Mouse (Mus musculus) cerebellum, adult 11 months (tissue): Measurements from ENCODE around the gene Morn1.

Experiments
- DNase-seq: peaks from one replicate; pipeline ENCODE4 v3.0.0; 2022

Morn1 gene

DNA sequence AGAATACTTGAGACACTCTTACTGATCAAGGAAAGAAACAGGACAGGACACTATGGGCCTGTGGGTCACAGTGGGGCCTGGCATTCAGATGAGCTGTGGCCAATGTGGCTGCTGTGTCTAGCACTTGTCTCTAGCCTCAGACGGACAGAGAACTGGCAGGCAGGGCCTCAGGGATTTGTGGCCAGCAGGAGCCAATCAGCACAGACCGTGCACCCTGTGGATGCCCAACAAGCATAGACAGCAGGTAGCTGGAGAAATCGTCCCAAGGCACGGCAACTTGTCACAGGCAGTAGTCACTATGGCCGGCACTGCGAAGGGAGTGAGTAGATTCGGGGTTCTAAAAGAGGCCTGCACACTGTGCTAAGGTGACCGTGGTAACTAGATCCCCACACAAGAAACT lies 77.3 kb downstream of the Morn1 start:
- DNase-seq: no peak

- peak; percentile 67 for DNase-seq
Measured at GRCm38 (mm10) chr4:155164550-155164949, 78.2 kb downstream of the Morn1 start.

DNA sequence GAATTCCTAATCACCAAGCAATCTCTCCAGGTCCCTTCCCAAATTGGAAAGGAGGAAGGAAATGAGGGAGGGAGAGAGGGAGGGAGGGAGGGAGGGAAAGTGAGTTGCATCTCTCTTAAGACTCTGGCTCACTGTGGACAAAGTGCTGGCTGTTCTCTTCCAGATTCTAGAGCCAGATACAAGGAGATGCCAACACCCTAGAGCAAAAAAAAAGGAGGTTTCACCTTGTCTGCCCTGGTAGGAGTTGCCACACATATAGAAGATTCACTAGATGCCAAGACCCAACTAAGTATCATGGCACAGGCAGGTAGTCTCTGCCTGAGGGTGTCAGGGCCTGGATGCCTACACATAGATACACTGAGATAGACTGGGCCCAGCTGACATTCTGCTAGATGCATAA lies 79.5 kb downstream of the Morn1 start:
- DNase-seq: no peak

DNA sequence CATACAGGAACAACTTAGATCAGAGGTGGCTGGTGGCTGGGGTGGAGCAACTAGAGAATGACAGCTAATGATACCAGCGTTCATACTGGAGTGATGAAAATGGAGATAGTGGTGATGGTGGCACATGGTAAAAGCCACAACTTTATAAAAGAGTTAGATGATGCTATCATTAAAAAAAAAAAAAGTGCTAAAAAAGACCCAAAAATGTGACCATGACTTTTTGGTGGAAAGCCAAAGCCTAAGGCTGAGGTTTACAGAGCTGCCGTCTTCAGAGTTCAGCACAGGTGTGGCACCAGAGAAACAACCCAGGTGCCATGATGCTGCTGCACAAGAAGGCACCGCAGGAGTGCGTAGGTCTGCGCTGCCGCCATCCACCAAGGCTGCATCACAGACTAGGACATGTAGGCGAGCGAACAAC lies 82.5 kb downstream of the Morn1 start:
- no peak for DNase-seq

DNA sequence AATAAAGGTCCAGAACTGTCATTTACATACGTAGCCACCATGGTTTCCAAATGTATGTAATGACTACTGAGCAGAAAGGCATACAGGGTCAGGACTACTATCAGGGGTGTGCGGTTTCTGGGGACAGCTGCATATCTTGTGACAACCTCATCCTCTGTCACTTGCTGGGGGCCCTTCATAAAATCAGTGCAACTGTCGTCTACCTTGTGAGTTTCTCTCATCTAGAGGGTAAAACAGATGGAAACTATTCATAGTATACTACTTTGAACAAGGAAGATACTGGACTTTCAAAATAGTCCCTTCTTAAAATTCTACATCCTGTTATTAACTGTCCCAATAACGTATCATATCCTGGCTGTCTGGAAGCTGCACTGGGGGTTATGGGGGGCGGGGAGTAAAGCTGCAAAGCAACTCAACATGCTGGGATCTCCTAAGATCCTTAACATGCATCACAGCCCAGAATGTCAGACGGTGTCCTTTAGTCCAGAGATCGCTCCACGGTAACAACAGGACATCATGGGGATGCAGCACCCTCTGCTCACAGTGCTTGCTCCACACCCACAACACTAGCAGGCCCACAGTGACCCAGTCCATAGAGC lies 84.3 kb downstream of the Morn1 start:
- DNase-seq: no peak

DNA sequence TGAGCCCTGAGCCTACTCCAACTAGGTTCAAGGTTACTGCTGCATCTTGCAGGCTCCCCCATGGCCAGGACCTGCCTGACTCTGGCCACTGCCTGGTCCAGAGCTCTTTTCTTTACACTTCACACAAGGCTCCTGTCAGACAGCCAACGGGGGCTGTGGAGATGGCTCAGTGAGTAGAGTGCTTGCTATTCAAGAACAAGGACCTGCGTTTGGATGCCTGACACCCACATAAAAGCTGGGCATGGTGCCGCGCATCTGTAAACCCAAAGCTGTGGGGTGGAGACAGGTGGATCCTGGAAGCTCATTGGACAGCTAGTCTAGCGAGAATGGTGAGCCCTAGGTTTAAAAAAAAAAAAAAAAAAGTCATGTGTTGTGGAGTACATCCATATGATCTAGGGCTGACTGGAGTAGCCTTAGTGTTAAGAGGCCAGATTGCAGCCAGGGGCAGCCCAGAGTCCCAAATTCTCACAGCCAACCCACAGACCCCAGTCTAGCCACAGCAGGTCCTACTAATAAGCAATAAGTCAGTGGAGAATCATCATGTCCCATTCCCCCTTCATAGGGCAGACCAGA lies 85.7 kb downstream of the Morn1 start:
- no peak for DNase-seq

GRCm38 (mm10) chr4:155172909-155173821 lies 86.8 kb downstream of the Morn1 start:
- DNase-seq: no peak

DNA sequence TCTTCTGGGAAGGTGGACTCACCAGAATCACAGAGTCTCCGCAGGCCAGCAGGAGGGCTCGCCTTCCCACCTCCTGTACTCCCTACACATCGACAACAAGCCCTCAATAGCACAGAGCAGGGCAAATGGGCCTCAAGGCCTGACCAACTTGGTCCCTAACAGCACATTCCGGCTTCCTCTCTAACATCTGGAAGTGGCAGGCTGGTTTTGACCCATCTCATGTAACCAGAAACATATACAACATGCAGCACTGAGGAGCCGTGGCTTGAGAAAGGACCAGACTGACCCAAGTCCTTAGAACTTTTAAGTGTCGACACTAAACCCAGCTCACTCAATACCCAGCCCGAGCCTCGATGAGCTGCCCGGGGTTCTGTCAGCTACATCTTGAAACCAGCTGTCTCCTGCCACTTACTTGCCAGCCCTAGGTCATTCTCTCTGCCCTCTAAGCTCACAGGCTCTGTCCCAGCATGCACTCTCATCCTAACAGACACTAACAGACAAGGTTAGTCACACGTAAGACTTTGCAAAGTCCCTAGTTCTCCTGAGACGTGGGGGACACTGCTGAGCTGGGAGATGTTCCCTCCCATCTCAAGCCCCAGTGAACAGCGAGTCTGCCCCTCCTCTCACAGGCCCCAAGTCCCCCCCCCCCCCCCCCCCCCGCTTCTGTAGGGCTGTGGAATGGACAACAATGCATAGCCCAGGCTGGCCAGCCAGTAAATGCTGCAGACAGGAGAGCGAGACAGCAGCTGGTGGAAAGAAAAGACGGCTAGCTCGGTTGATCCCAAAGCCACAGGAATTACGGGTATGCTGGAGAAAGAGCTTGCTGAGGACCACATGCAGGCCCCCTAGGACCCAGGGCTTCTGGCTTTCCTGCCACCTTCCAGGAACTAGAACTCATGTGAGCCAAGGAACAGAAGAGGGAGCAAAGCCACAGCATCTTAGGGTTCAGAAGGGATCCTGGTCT lies 87.7 kb downstream of the Morn1 start:
- no peak for DNase-seq

GRCm38 (mm10) chr4:155176210-155176609 lies 89.8 kb downstream of the Morn1 start:
- no peak for DNase-seq

DNA sequence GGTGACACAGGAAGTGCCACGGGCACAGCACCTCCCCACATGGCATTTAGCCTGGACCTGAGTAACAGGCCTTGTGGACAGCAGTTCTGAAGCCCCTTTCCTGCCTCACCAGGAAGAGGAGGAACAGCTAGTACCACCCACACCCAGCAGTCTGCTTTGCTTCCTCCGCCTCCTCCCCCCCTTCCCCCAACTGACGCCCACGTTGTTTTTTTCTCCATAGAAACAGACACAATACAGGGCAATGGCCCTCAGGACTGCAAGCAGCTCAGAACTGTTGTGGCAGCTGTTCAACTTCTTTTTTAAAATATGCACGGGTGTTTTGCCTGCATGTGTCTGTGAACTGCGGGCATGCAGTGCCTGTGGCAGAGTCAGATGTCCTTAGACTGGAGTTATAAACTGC lies 91.9 kb downstream of the Morn1 start:
- DNase-seq: no peak

DNA sequence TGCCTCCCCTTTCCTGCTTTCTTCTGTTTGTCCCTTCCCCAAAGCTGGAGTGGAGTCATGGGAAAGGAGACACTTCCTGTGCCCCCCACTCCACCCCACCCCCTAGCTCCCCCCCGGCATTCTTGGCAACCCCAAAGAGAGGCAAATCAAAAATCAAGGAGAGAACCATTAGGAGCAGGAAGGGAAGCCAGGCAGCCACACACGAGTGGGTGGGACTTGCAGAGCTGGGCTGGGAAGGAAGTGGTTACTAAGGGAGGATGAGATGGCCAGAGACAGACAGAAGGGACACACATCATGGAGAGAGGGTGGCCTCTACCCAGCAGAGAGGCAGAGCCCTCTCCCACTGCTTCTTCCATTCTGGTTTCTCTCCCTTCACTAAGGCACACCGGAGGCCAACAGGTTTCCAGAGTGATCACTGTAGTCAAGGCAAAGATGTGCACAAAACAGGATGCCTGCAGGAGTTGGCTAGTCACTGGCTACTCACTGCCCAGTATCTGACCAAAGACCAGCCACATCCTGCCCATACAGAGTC lies 92.7 kb downstream of the Morn1 start:
- no peak for DNase-seq

GRCm38 (mm10) chr4:155183201-155183600 lies 96.8 kb downstream of the Morn1 start:
- no peak for DNase-seq

GRCm38 (mm10) chr4:155184248-155185070 lies 98.1 kb downstream of the Morn1 start:
- DNase-seq: no peak

DNA sequence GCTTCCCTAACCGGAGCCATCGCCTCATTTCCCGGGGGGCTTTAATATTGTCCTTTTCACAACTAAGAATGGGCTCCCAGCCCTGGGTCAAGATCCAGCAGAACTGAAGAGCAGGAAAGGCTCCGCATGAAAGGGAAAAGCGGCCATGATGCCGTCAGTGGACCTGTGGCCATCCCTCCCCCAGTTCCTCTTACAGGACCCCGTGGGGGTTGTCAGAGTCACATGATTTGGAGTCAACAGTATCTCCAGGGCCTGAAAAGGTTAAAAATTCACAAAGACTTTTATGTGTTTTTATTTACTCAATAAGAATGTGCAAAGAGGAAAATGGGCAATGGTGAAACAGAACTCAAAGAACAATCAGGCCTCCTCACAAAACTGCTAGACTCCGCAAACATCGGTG lies 99.5 kb downstream of the Morn1 start:
- DNase-seq: no peak

- DNase-seq: no peak
Measured at GRCm38 (mm10) chr4:155187192-155187674, 100.9 kb downstream of the Morn1 start.

DNA sequence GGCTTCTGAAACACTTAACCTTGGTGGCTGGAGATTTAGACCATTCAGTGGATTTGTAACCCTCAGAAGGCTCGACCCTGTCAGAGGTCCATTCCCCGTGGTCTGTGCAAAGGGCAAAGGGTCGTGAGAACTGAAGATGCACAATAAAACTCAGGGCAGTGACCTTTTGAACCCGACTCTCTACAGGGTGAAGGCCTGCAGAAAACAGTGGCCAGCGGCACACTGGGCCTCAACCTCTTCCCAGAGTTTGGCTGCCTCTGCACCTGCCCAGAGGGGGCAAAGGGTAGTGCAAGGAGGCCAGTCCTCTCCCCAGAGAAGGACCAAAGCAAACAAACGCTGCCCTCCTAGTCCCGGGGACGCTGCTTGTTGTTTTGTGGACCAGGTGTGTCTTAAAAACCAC lies 102.0 kb downstream of the Morn1 start:
- no peak for DNase-seq

- DNase-seq: no peak
Measured at GRCm38 (mm10) chr4:155188803-155189202, 102.4 kb downstream of the Morn1 start.

GRCm38 (mm10) chr4:155189711-155190139 lies 103.3 kb downstream of the Morn1 start:
- no peak for DNase-seq

DNA sequence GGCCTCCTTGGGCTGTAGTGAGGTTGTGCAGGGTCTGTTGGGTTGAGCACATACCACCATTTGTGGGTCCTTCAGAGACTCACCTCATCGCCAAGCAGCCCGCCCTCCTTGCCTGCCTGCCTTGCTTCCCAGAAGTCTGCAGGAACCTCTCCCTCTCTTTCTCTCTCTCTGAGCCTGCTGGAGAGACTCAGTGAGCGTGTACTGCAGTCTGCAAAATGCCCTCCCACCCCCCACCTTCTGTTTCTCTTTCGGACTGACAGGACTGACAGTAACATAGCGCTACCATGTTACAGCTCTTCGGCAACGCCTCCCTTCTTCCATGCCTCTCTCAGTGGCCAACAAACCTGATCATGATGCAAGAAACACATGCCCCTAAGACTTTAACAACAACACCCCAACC lies 103.9 kb downstream of the Morn1 start:
- DNase-seq: no peak
